ENCODE assay signal across 10 mouse cellular contexts in genomic region chr13:34255297-34255696, GRCm38 (mm10).
DNase-seq lines count a peak whose midpoint lies in the region; ATAC-seq and TF ChIP-seq lines count a peak whose summit lies in the region.
"Had no signal": no experiment of that assay in that cellular context is flagged by ENCODE, and none has a peak within 500 bp of the region (broad histone marks: within the 10 kb centered on the region; RNA-seq: fewer than 3 reads in every experiment).

No protein-coding gene starts in this region.

- no peak for DNase-seq in heart, postnatal 0 days (ENCODE audit: low spot score)
- peak; percentile 32 for DNase-seq in MEL-GATA-1-ER (ENCODE audit: extremely low read depth, low read depth)
- peak; percentile 45 to 67 for DNase-seq in lung, postnatal 4 days
- DNase-seq in left cerebral cortex, adult 9 months (ENCODE audit: low spot score in 2 of 2), result no peak
- DNase-seq: forebrain, postnatal 0 days; right cerebral cortex, adult 18-20 months had no signal

- no peak overlapping the region for H3K4me3 ChIP-seq in heart, postnatal 0 days (ENCODE audit: low read depth, low read length)
- no peak overlapping the region for H3K4me3 ChIP-seq in heart, embryonic 11.5 days (ENCODE audit: low read depth, low read length)
- no peak overlapping the region for H3K4me3 ChIP-seq in kidney, embryonic 16.5 days (ENCODE audit: low read length)
- H3K4me3 ChIP-seq: embryonic facial prominence, embryonic 12.5 days had no signal

- no peak for TF ChIP-seq EP300 in heart, postnatal 0 days (IDR thresholded peaks at IDR 0.05; ENCODE audit: low read depth)

- H3K9me3 ChIP-seq in heart, postnatal 0 days (replicated peaks; ENCODE audit: control insufficient read depth, low read length), result no peaks in the 10 kb centered on the region
- H3K9me3 ChIP-seq in heart, embryonic 11.5 days (replicated peaks; ENCODE audit: control insufficient read depth, low read length), result no peaks in the 10 kb centered on the region
- H3K9me3 ChIP-seq in kidney, embryonic 16.5 days (ENCODE audit: low read length), result no peaks in the 10 kb centered on the region
- H3K9me3 ChIP-seq: embryonic facial prominence, embryonic 12.5 days had no signal

- H3K36me3 ChIP-seq in heart, postnatal 0 days (replicated peaks; ENCODE audit: control insufficient read depth, insufficient read depth, low read length), result no peaks in the 10 kb centered on the region
- H3K36me3 ChIP-seq in heart, embryonic 11.5 days (ENCODE audit: control insufficient read depth, insufficient read depth, low read length), result no peaks in the 10 kb centered on the region
- no peaks in the 10 kb centered on the region for H3K36me3 ChIP-seq in kidney, embryonic 16.5 days (ENCODE audit: insufficient read depth, low read length)
- H3K36me3 ChIP-seq: embryonic facial prominence, embryonic 12.5 days had no signal

- H3K4me1 ChIP-seq in heart, postnatal 0 days (ENCODE audit: control insufficient read depth, insufficient read depth), result peaks cover 16% of the 10 kb centered on the region
- peaks cover 13% of the 10 kb centered on the region; the same call in 1 of the 2 replicates for H3K4me1 ChIP-seq in heart, embryonic 11.5 days (ENCODE audit: control insufficient read depth, insufficient read depth, low read length)
- H3K4me1 ChIP-seq in kidney, embryonic 16.5 days (ENCODE audit: insufficient read depth, low read length), result peaks cover 15% of the 10 kb centered on the region

- H3K27me3 ChIP-seq in heart, postnatal 0 days (ENCODE audit: control insufficient read depth, insufficient read depth, low read length), result no peaks in the 10 kb centered on the region
- H3K27me3 ChIP-seq in heart, embryonic 11.5 days (ENCODE audit: control insufficient read depth, insufficient read depth, low read length), result no peaks in the 10 kb centered on the region
- H3K27me3 ChIP-seq in kidney, embryonic 16.5 days (ENCODE audit: insufficient read depth, low read length), result no peaks in the 10 kb centered on the region
- H3K27me3 ChIP-seq: embryonic facial prominence, embryonic 12.5 days had no signal

- WGBS in heart, postnatal 0 days, result 56% methylated on average over 3 of the region's 3 CpGs
- 67% methylated on average over 3 of the region's 3 CpGs for WGBS in heart, embryonic 11.5 days (ENCODE audit: insufficient replicate concordance)
- 72% methylated on average over 3 of the region's 3 CpGs for WGBS in kidney, embryonic 16.5 days

- no peak for ATAC-seq in heart, postnatal 0 days (ENCODE audit: insufficient read depth, low read depth)
- ATAC-seq in heart, embryonic 11.5 days (replicated peaks; ENCODE audit: insufficient number of reproducible peaks, low FRiP score, low TSS enrichment), result no peak
- peak; percentile 76 for ATAC-seq in granulocyte monocyte progenitor cell, adult 5-6 weeks (replicated peaks; ENCODE audit: poor library complexity, severe bottlenecking)
- no peak for ATAC-seq in kidney, embryonic 16.5 days (ENCODE audit: low FRiP score, low TSS enrichment)

- TF ChIP-seq CTCF in heart, postnatal 0 days (IDR thresholded peaks at IDR 0.05; ENCODE audit: low read depth), result no peak

- H3K9ac ChIP-seq in heart, postnatal 0 days (replicated peaks; ENCODE audit: low read depth, low read length), result no peak overlapping the region
- no peak overlapping the region for H3K9ac ChIP-seq in heart, embryonic 11.5 days (ENCODE audit: low read depth, low read length)
- H3K9ac ChIP-seq in kidney, embryonic 16.5 days (replicated peaks; ENCODE audit: low read length), result no peak overlapping the region
- H3K9ac ChIP-seq: embryonic facial prominence, embryonic 12.5 days; forebrain, postnatal 0 days had no signal

- H3K27ac ChIP-seq in heart, postnatal 0 days (ENCODE audit: low read depth), result peak overlapping the region; percentile 5; the same call in 1 of the 2 replicates
- H3K27ac ChIP-seq in heart, embryonic 11.5 days (ENCODE audit: low read depth, low read length), result no peak overlapping the region
- H3K27ac ChIP-seq in kidney, embryonic 16.5 days (ENCODE audit: low read length), result no peak overlapping the region
- H3K27ac ChIP-seq: embryonic facial prominence, embryonic 12.5 days had no signal

- no peak overlapping the region for H3K4me2 ChIP-seq in heart, postnatal 0 days (ENCODE audit: low read depth, low read length)
- H3K4me2 ChIP-seq in heart, embryonic 11.5 days, result no peak overlapping the region
- no peak overlapping the region for H3K4me2 ChIP-seq in kidney, embryonic 16.5 days (replicated peaks; ENCODE audit: low read depth, low read length)
- H3K4me2 ChIP-seq: embryonic facial prominence, embryonic 12.5 days had no signal

Comparison
In these comparisons a context has a peak if more than half of its experiments do, and no peak if none do; other contexts are left out.
1. DNase-seq: peak in MEL-GATA-1-ER (single experiment) and lung, postnatal 4 days (2 of 2); none in heart, postnatal 0 days (single experiment) and left cerebral cortex, adult 9 months (0 of 2).